Mouse (Mus musculus): ENCODE measurements around the gene Hist4h4. TPM values are rescaled to one million over a fixed set of nuclear protein-coding genes. Genes with fewer than 3 reads are reported as not detected.

Gene Hist4h4
- total RNA-seq (2015) = 17.5 and 18.6 TPM in 2 replicates
- total RNA-seq (2017) = 27.1 and 30.5 TPM in 2 replicates

DNA sequence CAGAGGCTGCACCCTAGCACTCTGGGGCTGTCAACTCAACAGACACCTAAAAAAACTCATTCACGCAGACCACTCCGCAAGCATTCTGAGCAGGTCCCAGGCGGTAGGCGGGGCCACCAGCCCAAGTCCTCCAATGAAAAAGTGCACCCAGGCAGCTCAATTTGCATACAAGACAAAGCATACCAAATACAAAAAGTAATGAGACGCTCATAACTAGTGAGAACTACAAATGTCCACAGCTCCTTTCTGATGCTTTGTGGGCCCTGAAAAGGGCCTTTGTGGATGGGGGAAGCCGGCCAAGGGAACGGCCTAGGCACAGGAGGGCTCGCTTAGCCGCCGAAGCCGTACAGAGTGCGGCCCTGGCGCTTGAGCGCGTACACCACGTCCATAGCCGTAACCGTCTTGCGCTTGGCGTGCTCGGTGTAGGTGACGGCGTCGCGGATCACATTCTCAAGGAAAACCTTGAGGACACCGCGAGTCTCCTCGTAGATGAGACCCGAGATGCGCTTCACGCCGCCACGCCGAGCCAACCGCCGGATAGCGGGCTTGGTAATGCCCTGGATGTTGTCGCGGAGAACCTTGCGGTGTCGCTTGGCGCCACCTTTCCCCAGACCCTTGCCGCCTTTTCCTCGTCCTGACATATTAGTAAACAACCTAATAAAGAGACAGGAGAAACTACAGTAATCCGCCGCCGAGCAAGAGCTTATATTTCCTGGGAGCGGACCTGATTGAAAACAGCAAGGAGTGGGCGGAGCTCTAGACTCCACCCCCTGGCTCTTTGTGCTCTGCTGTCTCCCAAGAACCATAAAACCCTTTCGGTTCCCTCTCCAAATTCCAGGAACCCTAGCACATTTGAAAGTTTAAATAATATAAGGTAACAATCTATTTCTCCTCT lies at the start of gene Hist4h4:
Hist4h4 (minus strand) TSS at position 677 of the 895 bp plus-strand sequence.
- peak; percentile 53 for ATAC-seq (ENCODE audit: poor library complexity, severe bottlenecking)

DNA sequence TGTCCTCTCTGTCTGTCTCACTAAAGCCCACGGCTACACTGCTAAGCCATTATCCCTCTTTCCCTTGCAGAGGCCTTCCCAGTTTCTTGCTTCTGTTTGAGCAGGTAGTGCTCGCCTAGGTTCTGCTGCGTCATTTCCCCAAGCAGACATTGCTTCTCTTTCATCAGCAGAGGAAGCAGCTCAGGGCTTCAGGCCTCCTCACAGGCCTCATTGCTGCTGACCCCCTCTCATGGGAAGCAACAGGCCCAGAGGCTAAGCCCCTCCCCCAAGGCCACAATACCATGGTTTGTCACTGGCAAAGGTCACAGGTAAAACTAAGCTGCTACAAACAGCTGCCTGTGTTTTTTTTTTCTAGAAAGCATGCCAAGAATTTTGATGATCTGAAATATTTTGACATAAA lies 48.5 kb upstream of the Hist4h4 start:
- ATAC-seq (ENCODE audit: poor library complexity, severe bottlenecking) = peak; percentile 70

- no peak for ATAC-seq (ENCODE audit: poor library complexity, severe bottlenecking)
Measured at GRCm38 (mm10) chr6:136852348-136852747, 48.1 kb upstream of the Hist4h4 start.

GRCm38 (mm10) chr6:136850267-136850666 lies 46.1 kb upstream of the Hist4h4 start:
- no peak for ATAC-seq (ENCODE audit: poor library complexity, severe bottlenecking)

- ATAC-seq (ENCODE audit: poor library complexity, severe bottlenecking) = no peak
Measured at GRCm38 (mm10) chr6:136848971-136849370, 44.8 kb upstream of the Hist4h4 start.

DNA sequence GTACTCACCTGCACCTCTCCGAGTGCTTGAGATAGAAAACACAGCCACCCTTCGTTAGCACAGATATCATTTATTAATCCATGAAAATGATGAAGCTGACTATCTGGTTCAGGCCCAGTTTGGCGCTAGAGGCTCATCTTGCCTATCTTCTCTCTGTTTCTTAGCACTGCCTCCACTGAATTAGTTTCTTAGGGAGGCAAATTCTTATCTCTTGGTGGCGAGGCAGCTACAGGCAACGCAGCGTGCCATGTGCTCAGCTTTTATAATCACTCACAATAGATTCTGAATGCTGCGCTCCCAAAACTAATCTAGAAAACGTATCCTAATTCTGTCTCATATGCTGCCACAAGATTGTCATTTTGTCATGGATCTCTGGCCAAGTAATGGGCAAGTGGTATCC lies 44.2 kb upstream of the Hist4h4 start:
- ATAC-seq (ENCODE audit: poor library complexity, severe bottlenecking) = no peak

DNA sequence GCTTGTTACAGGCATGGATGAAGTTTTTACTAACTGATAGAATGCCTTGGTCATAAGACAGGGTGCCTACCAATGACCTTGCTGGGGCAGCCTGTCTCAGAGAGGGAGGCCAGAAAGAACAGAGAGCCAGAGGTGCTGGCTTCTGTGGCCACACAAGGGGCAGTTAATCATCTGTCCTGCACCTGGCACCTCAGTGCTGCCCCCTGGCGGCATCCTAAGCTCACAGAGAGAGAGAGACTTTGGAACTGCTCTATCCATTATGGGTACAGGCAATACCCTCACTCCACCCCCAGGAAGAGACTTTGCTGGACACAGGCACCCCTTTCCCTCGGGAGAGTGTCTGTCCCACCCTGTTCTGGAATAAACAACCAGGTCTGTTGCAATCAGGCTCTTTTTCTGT lies 43.6 kb upstream of the Hist4h4 start:
- ATAC-seq (ENCODE audit: poor library complexity, severe bottlenecking) = peak; percentile 77

DNA sequence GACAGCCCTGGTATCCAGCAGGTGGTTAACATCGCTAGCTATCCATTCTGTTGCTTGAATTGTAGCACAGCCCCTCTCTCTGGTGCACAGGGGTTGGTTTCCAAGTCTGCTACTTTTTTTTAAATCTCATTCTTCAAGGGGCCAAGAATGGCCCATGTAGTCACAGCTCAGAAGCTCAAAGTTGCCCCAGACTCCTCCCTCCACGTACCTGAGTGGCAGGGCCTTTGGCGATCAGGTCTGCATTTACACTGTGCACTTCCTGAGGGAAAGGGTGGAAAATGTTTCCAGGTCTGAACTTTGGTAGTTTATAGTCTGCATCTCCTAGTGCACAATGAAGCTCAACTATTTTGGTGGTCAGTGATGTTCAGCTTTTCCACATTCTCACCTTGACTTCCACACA lies 43.1 kb upstream of the Hist4h4 start:
- ATAC-seq (ENCODE audit: poor library complexity, severe bottlenecking) = no peak

DNA sequence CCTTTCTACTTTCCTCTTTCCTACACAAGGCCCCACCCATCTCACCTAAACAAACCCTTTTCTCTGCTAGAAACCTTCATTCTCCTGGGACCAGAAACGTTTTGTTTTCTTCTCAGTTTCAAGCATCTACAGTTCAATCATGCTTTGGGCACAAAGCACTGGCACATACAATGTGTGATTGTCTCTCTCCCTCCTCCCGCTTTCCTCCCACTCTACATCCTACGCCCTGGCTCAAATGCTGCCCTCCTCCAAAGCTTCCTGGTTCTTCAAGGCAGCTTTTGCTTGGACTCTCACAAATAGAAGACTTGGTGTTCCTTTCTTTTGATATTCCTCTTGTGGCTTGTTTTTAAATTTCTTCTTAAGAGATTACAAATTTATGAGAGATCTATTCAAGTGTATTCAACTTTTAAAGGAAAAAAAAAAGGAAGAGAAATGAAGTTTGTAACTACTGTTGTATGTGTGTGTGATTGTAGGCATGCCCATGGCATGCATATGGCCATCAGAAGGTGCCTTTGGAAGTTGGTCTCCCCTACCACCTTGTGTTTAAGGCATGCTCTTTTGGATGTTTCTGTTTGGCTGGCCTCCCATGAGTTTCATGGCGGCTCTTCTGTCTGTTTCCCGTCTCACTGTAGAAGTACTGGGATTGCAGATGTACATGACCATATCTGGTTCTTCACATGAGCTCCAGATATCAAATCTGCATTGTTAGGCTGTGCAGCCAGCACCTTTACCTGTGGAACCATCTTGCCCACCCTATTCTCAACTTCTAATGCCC lies 41.7 kb upstream of the Hist4h4 start:
- no peak for ATAC-seq (ENCODE audit: poor library complexity, severe bottlenecking)

GRCm38 (mm10) chr6:136844903-136845302 lies 40.7 kb upstream of the Hist4h4 start:
- no peak for ATAC-seq (ENCODE audit: poor library complexity, severe bottlenecking)

DNA sequence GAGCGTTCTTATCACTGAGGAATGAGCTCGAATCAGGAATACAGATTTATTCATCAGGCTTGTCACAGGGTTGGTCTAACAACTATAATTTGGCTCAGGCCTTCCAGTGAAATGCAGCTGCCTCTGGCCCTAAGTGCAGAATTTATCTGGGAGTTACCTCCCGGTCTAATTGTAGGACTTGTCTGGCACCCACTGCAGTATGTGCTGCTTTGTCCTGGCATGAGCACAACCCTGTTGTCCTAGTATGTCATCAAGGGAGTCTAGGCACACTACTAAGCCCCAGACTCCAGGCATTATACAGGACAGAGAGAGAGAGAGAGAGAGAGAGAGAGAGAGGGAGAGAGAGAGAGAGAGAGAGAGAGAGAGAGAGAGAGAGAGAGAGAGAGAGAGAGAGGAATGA lies 33.1 kb upstream of the Hist4h4 start:
- ATAC-seq (ENCODE audit: poor library complexity, severe bottlenecking) = no peak

- no peak for ATAC-seq (ENCODE audit: poor library complexity, severe bottlenecking)
Measured at GRCm38 (mm10) chr6:136835352-136835751, 31.1 kb upstream of the Hist4h4 start, which contains the start of gene Smco3. TSS of gene Smco3 (minus strand) at chr6:136835452.

- ATAC-seq (ENCODE audit: poor library complexity, severe bottlenecking) = peak; percentile 41
Measured at GRCm38 (mm10) chr6:136831712-136832111, 27.5 kb upstream of the Hist4h4 start.

GRCm38 (mm10) chr6:136828681-136829080 lies 24.5 kb upstream of the Hist4h4 start:
- no peak for ATAC-seq (ENCODE audit: poor library complexity, severe bottlenecking)

DNA sequence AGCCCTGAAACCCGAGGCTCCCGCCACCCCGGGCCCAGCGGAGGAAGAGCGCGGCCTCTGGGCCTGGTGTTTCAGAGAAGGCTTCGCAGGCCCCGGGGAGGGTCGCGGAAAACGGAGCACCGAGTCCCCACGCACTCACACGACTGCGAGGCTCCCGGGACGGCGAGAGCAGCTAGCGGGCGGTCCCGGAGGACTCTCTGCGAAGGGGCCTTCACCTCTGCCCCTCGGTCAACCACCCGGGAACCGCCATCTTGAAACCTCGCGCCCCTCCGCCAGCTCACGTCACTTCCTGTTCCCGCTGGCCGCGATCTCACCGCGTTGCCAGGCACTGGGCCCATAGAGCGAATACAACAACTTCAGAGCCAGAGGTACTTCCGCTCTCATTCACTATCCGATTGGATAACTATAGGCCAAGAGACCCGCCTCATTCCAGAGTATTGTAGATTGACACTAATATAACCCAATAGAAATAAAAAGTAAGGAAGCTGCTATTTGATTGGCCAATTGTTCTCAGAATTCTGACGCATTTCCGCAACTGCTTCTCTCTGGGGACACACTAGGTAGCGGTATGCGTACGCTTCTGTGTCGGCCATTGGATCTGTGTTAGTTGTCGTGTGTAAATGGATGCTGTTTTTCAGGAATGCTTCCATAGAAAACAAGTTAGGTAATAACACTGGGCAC lies 23.8 kb upstream of the Hist4h4 start, which contains the start of gene Wbp11:
Wbp11 (minus strand) TSS at position 353 of the 681 bp plus-strand sequence.
- ATAC-seq (ENCODE audit: poor library complexity, severe bottlenecking) = peak; percentile 94

GRCm38 (mm10) chr6:136827516-136827880 lies 23.3 kb upstream of the Hist4h4 start, which contains the start of gene BC049715:
TSS of gene BC049715 (plus strand) at chr6:136827626.
- ATAC-seq (ENCODE audit: poor library complexity, severe bottlenecking) = no peak; the same call in 1 of the 2 replicates

GRCm38 (mm10) chr6:136827116-136827515 lies 22.9 kb upstream of the Hist4h4 start:
- no peak for ATAC-seq (ENCODE audit: poor library complexity, severe bottlenecking)

- ATAC-seq (ENCODE audit: poor library complexity, severe bottlenecking) = no peak
Measured at GRCm38 (mm10) chr6:136824987-136825386, 20.8 kb upstream of the Hist4h4 start.

- no peak for ATAC-seq (ENCODE audit: poor library complexity, severe bottlenecking)
Measured at GRCm38 (mm10) chr6:136821086-136821485, 16.9 kb upstream of the Hist4h4 start.

- no peak for ATAC-seq (ENCODE audit: poor library complexity, severe bottlenecking)
Measured at GRCm38 (mm10) chr6:136820381-136820780, 16.2 kb upstream of the Hist4h4 start.

- ATAC-seq (ENCODE audit: poor library complexity, severe bottlenecking) = no peak
Measured at GRCm38 (mm10) chr6:136817549-136817948, 13.3 kb upstream of the Hist4h4 start.

Data from megakaryocyte, adult 5-6 weeks (primary cell).